22 mouse cellular contexts compared by ENCODE assay signal in genomic region chr19:56228586-56228985, GRCm38 (mm10). TPM values are rescaled to one million over a fixed set of nuclear protein-coding genes. Genes with fewer than 3 reads are reported as not detected.
"Had no signal": no experiment of that assay in that cellular context is flagged by ENCODE, and none has a peak within 500 bp of the region (broad histone marks: within the 10 kb centered on the region; RNA-seq: fewer than 3 reads in every experiment).

No protein-coding gene starts in this region.

- H3K9me3 ChIP-seq: midbrain, embryonic 13.5 days; neural tube, embryonic 13.5 days; neural tube, embryonic 15.5 days; stomach, embryonic 15.5 days had no signal

- H3K27me3 ChIP-seq: midbrain, embryonic 13.5 days; neural tube, embryonic 13.5 days; neural tube, embryonic 15.5 days; stomach, embryonic 15.5 days had no signal

- ATAC-seq: midbrain, embryonic 13.5 days; midbrain, embryonic 16.5 days had no signal

- H3K4me2 ChIP-seq: lung, embryonic 14.5 days; midbrain, embryonic 13.5 days; neural tube, embryonic 13.5 days; neural tube, embryonic 15.5 days; stomach, embryonic 15.5 days had no signal

- H3K4me3 ChIP-seq: midbrain, embryonic 10.5 days; midbrain, embryonic 13.5 days; myocyte; neural tube, embryonic 13.5 days; neural tube, embryonic 15.5 days; stomach, embryonic 15.5 days had no signal

- DNase-seq: lung, adult 18-20 months; lung, embryonic 14.5 days; lung, postnatal 10 days; lung, postnatal 4 days; retina, postnatal 1 day; right cerebral cortex, adult 18-20 months; right cerebral cortex, postnatal 25 days; thymus, adult 2 months; thymus, postnatal 25 days; thymus, postnatal 4 days had no signal

- H3K36me3 ChIP-seq: midbrain, embryonic 10.5 days; midbrain, embryonic 13.5 days; neural tube, embryonic 13.5 days; neural tube, embryonic 15.5 days; stomach, embryonic 15.5 days had no signal

- H3K9ac ChIP-seq: lung, embryonic 14.5 days; midbrain, embryonic 13.5 days; neural tube, embryonic 13.5 days; neural tube, embryonic 15.5 days; stomach, embryonic 15.5 days had no signal

- H3K27ac ChIP-seq: midbrain, embryonic 10.5 days; midbrain, embryonic 13.5 days; neural tube, embryonic 13.5 days; neural tube, embryonic 15.5 days; stomach, embryonic 15.5 days; stomach, postnatal 0 days had no signal

RNA-seq across cellular contexts. Expression of gene Habp2, which starts 58.4 kb away (rescaled TPM):
- total RNA-seq: megakaryocyte, adult 5-6 weeks; megakaryocyte-erythroid progenitor cell, adult 5-6 weeks had no signal
- polyA plus RNA-seq: neural tube, embryonic 11.5 days; testis, adult 2 months had no signal
